13 mouse cellular contexts compared by ENCODE assay signal in the genomic region with DNA sequence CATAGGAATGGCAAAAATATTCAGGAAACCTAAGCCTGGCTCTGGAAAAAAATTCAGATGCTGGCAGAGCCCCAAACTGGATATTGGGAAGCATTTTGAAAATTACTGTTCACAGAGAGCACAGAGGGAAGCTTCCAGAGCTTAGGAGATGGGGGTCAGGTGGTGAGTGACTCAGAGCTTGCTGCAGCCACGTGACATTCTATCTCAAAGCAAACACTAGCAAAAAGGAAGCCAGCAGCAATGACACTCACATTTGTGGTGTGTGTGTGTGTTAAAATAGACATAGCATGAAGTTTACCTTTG. TPM values are rescaled to one million over a fixed set of nuclear protein-coding genes. Genes with fewer than 3 reads are reported as not detected.
DNase-seq lines count a peak whose midpoint lies in the region; ATAC-seq and TF ChIP-seq lines count a peak whose summit lies in the region.
"Had no signal": no experiment of that assay in that cellular context is flagged by ENCODE, and none has a peak within 500 bp of the region (broad histone marks: within the 10 kb centered on the region; RNA-seq: fewer than 3 reads in every experiment).

No protein-coding gene starts in this region.

- no peak overlapping the region for H3K9ac ChIP-seq in hindbrain, embryonic 13.5 days
- H3K9ac ChIP-seq in hindbrain, embryonic 11.5 days (ENCODE audit: low read depth, low read length) = no peak overlapping the region
- H3K9ac ChIP-seq: embryonic facial prominence, embryonic 13.5 days; heart, embryonic 12.5 days; limb, embryonic 15.5 days had no signal

- TF ChIP-seq CTCF in kidney, adult 2 months (conservative IDR thresholded peaks at IDR 0.05; ENCODE audit: insufficient read depth, insufficient read length, low read depth, low read length) = no peak

- H3K4me2 ChIP-seq in hindbrain, embryonic 13.5 days = no peak overlapping the region
- H3K4me2 ChIP-seq in hindbrain, embryonic 11.5 days (replicated peaks; ENCODE audit: low read depth, low read length) = no peak overlapping the region
- H3K4me2 ChIP-seq: embryonic facial prominence, embryonic 13.5 days; heart, embryonic 12.5 days; limb, embryonic 15.5 days had no signal

- H3K27ac ChIP-seq in hindbrain, embryonic 13.5 days = peak overlapping the region; percentile 35; the same call in 1 of the 2 replicates
- H3K27ac ChIP-seq in hindbrain, embryonic 11.5 days (ENCODE audit: low read depth, low read length) = no peak overlapping the region
- no peak overlapping the region for H3K27ac ChIP-seq in kidney, adult 2 months (ENCODE audit: insufficient read depth, low read depth, low read length)
- H3K27ac ChIP-seq: embryonic facial prominence, embryonic 13.5 days had no signal

- H3K4me1 ChIP-seq in hindbrain, embryonic 13.5 days (replicated peaks) = peaks cover 20% of the 10 kb centered on the region
- H3K4me1 ChIP-seq in hindbrain, embryonic 11.5 days (replicated peaks; ENCODE audit: control insufficient read depth, insufficient read depth, low read length) = no peaks in the 10 kb centered on the region
- no peaks in the 10 kb centered on the region for H3K4me1 ChIP-seq in kidney, adult 2 months (ENCODE audit: control insufficient read depth, insufficient read depth, low read length)
- H3K4me1 ChIP-seq: limb, embryonic 15.5 days had no signal

- DNase-seq in hindbrain, embryonic 11.5 days (ENCODE audit: low spot score) = no peak
- DNase-seq in 3134 (ENCODE audit: extremely low read depth, insufficient read length, low spot score) = peak; percentile 13
- peak; percentile 78 for DNase-seq in 416B (ENCODE audit: low read depth)
- peak; percentile 41 to 51 for DNase-seq in layer of hippocampus, adult 8-10 months (ENCODE audit: low spot score in 2 of 2)
- DNase-seq in kidney, adult 2 months = no peak
- no peak for DNase-seq in kidney, adult 11 months
- DNase-seq: lung, postnatal 4 days; thymus, adult 18-20 months had no signal

- no peak overlapping the region for H3K4me3 ChIP-seq in hindbrain, embryonic 13.5 days
- H3K4me3 ChIP-seq in hindbrain, embryonic 11.5 days (ENCODE audit: low read depth, low read length) = no peak overlapping the region
- no peak overlapping the region for H3K4me3 ChIP-seq in kidney, adult 2 months (ENCODE audit: insufficient read depth, low read depth, low read length)
- H3K4me3 ChIP-seq: embryonic facial prominence, embryonic 13.5 days; heart, embryonic 12.5 days; limb, embryonic 15.5 days had no signal

- ATAC-seq in hindbrain, embryonic 13.5 days (ENCODE audit: low FRiP score) = no peak
- no peak for ATAC-seq in hindbrain, embryonic 11.5 days (ENCODE audit: low FRiP score)
- ATAC-seq: intestine, postnatal 0 days had no signal

- no peaks in the 10 kb centered on the region for H3K27me3 ChIP-seq in hindbrain, embryonic 13.5 days
- no peaks in the 10 kb centered on the region for H3K27me3 ChIP-seq in hindbrain, embryonic 11.5 days (ENCODE audit: control insufficient read depth, insufficient read depth, low read length)
- H3K27me3 ChIP-seq in kidney, adult 2 months (replicated peaks; ENCODE audit: control insufficient read depth, insufficient read depth, low read length) = no peaks in the 10 kb centered on the region
- H3K27me3 ChIP-seq: embryonic facial prominence, embryonic 13.5 days; heart, embryonic 12.5 days; limb, embryonic 15.5 days had no signal

- H3K36me3 ChIP-seq in hindbrain, embryonic 13.5 days = no peaks in the 10 kb centered on the region
- H3K36me3 ChIP-seq in hindbrain, embryonic 11.5 days (ENCODE audit: control insufficient read depth, insufficient read depth, low read length) = no peaks in the 10 kb centered on the region
- H3K36me3 ChIP-seq in kidney, adult 2 months (ENCODE audit: control insufficient read depth, insufficient read depth, low read length) = no peaks in the 10 kb centered on the region
- H3K36me3 ChIP-seq: embryonic facial prominence, embryonic 13.5 days; heart, embryonic 12.5 days; limb, embryonic 15.5 days had no signal

- 23% methylated on average over 1 of the region's 1 CpGs for WGBS in hindbrain, embryonic 13.5 days
- WGBS in hindbrain, embryonic 11.5 days = 52% methylated on average over 1 of the region's 1 CpGs
- 60% methylated on average over 1 of the region's 1 CpGs for WGBS in kidney, adult 2 months

- TF ChIP-seq POLR2A in kidney, adult 2 months (IDR thresholded peaks at IDR 0.05; ENCODE audit: low read depth, low read length) = no peak

- H3K9me3 ChIP-seq in hindbrain, embryonic 13.5 days = no peaks in the 10 kb centered on the region
- H3K9me3 ChIP-seq in hindbrain, embryonic 11.5 days (ENCODE audit: control insufficient read depth, low read length) = no peaks in the 10 kb centered on the region
- H3K9me3 ChIP-seq: embryonic facial prominence, embryonic 13.5 days; heart, embryonic 12.5 days; limb, embryonic 15.5 days had no signal

RNA-seq across cellular contexts. Expression of gene Mkln1, which starts 58.6 kb away (rescaled TPM):
- polyA plus RNA-seq in hindbrain, embryonic 13.5 days (2015; fragmentation: Nextera tagmentation; extraction: Ambion mirVana) = 145 and 156 TPM in 2 replicates
- polyA plus RNA-seq in hindbrain, embryonic 11.5 days (2014; fragmentation: Nextera tagmentation; extraction: Ambion mirVana) = 217 and 227 TPM in 2 replicates
- 100 to 1,000 TPM; 160 to 192 (median 175) TPM for total RNA-seq in layer of hippocampus, adult 8-10 months (2022)
- polyA plus RNA-seq in kidney, adult 2 months (2012; rRNA removed) = 50.4 and 84.5 TPM in 2 replicates

Comparison
In these comparisons a context has a peak if more than half of its experiments do, and no peak if none do; other contexts are left out.
1. DNase-seq: peak in 3134 (single experiment), 416B (single experiment) and layer of hippocampus, adult 8-10 months (2 of 2); none in hindbrain, embryonic 11.5 days (single experiment), kidney, adult 2 months (single experiment) and kidney, adult 11 months (single experiment).